Mouse (Mus musculus) testis, adult 2 months (tissue): Measurements from ENCODE around the gene Prdm2.

Experiments used
- CTCF ChIP-seq: fragments of 200-500 bp; IDR thresholded peaks from 2 replicates; pipeline ENCODE4 v1.5.1; 2012; ENCODE audit warnings: low read depth, mild to moderate bottlenecking, inconsistent platforms, low read length, moderate library complexity; ENCODE audit not compliant: control insufficient read depth, insufficient read depth, insufficient replicate concordance
- POLR2A ChIP-seq: fragments of 200-500 bp; IDR thresholded peaks from 2 replicates; pipeline ENCODE4 v1.6.1; 2012; ENCODE audit warnings: low read depth, mild to moderate bottlenecking, inconsistent platforms, low read length, moderate library complexity; ENCODE audit not compliant: control insufficient read depth

DNA sequence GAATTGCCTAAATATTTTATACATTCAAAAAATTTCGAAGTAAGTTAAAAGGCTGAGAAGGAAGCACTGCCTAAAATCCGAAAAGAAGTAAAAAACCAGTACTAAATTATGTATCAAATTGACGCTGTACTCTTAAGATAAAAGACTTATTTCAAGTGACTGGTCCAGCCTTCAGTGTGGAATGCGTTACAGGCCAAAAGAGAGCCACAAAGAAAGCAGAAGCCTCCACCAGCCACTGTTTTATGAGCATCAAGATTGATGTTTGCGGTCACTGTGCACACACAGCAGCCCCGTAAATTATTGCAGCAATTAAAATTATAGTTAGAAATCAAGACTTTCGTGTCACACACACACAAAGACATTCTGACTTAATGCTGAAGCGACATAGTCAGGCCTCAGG lies 42.7 kb upstream of the Prdm2 start:
- TF ChIP-seq CTCF (no peak), POLR2A (no peak)
